Mouse (Mus musculus): ENCODE measurements around the gene Gpc3. TPM values are rescaled to one million over a fixed set of nuclear protein-coding genes. Genes with fewer than 3 reads are reported as not detected.
"Not testable (repeated sequence)": the region's sequence is repeated elsewhere in the genome, so short reads cannot be mapped to it uniquely, and the experiment has no call there.

The Gpc3 gene
- total RNA-seq, 2 experiments from 2014 or later, result 10.9 to 13.9 TPM

- no peak for DNase-seq
Measured at GRCm38 (mm10) chrX:52278687-52279359, 334.9 kb downstream of the Gpc3 start.

DNA sequence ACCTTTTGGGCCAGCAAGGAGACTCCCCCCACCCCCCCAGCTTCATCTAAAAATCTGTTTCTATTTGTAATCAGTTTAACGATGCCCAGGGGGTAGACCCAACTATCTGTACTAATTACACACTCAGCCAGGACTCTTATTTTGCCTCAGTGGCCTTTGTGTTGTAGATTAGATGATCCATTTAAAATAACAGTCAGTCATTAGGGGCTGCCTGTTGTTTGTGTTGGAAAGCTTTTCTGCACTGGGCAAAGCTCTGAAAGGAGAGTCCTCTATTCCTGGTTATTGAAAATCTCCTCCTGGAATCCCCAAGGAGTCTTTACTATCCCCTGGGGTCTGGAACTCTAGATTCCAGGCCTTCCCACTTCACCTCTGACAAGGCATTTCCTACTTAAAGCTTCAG is 336.2 kb downstream of the Gpc3 start:
- DNase-seq, result no peak

- DNase-seq, result no peak
Measured at GRCm38 (mm10) chrX:52273016-52273415, 340.7 kb downstream of the Gpc3 start.

DNA sequence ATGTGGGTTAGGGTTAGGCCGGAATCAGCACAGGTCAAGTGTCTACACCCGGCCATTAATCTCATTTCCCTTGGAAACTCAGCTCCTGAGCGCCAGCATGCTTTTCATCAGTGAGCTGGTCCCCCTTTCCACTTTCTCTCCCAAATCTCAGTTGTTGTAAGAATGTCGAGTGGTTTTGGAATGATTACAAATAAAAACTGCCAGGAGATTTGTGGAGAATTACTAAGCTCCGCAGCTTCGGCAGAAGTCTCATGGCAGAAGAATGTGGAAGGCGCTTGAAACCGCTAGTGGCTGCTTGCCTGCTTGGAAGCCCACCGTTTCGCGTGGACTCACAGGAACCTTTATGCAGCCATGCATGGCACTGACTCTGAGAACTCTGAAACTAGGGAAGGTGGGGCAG is 351.8 kb downstream of the Gpc3 start:
- DNase-seq, result no peak

GRCm38 (mm10) chrX:52261546-52261945 is 352.2 kb downstream of the Gpc3 start:
- peak; percentile 34 for DNase-seq

GRCm38 (mm10) chrX:52259771-52260170 is 354.0 kb downstream of the Gpc3 start:
- not testable (repeated sequence) for DNase-seq

DNA sequence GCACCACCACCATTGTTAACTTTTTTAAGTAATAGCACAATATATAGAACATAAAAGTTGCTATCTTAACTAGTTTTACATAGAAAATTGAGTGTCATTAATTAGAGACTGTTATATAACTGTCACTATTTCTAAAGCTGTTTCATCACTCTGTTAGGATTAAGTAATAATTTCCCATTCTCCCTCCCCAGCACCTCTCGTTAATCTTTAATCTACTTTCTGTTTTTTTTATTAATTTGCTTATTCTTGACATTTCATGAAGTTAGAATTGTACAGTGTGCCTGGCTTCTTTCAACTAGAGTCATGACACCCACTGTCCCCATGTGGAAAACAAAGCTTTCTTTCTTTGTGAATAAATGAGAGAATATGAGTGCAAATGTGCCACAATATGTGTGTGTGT is 359.2 kb downstream of the Gpc3 start:
- no peak for DNase-seq

DNA sequence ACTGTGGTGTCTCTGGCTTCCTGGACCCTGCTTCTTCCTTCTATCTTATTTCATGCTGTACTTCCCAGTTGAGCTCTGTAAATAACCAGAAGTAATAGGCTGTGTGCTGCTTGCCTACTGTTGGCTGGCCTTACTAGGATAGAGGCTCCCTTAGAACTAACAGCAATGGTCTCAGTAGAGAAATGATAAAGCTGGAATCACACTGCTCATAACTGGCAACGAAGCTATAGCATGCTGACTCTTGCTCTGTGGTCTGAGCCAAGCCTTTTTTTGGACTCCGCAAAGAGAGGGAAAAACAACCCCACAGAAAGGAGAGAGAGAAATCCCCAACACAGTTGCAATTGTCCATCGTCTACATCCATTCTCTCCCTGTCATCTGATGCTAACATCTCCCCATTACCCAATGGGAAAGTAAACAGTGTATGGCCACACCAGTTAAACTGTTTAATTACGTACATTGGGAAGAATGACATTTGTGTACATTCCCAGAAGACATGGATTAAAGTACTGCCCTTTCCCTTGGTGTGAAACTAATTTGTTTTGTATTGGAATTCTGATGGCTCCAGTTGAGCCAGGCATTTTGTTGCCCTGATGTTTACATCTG is 368.0 kb downstream of the Gpc3 start:
- no peak for DNase-seq

- no peak for DNase-seq
Measured at GRCm38 (mm10) chrX:52237470-52237869, 376.3 kb downstream of the Gpc3 start.

DNA sequence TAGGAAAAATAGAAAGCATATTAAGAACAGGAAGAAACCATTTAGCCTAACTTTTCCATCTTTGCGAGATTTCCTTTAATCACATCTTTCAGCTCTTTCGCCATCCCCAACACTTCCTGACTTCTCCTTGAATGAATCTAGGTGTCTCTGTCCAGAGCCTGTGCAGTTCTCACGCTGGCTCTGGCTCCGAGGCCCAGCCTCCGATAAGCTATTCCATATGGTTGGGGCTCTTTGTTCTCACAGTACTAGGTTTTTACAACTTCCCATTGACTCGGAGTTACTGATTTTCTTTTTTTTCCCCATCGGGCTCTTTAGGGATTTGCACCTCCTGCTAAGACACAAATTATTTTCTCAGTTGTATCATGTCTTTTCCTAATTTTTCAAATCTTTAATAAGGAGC is 381.8 kb downstream of the Gpc3 start:
- DNase-seq, result no peak

- DNase-seq, result no peak
Measured at GRCm38 (mm10) chrX:52230711-52231110, 383.0 kb downstream of the Gpc3 start.

Small RNAs within 50 kb of the gene (microRNA-seq; reads per million reads assigned to microRNA genes)
- gene Mir6384 (ENCODE audit: borderline replicate concordance in 2 of 2) (0 reads per million in 2 experiments), gene Mir717 (ENCODE audit: borderline replicate concordance in 2 of 2) (0 reads per million in 2 experiments)

Other genes starting within 250 kb of the Gpc3 start
- gene Ccdc160, start 177.2 kb upstream of the Gpc3 start, total RNA-seq (2021), result not detected